Mouse (Mus musculus): Measurements from ENCODE around the gene Gzma.

The Gzma gene

GRCm38 (mm10) chr13:113046211-113046883 lies 54.4 kb downstream of the Gzma start, which contains the start of gene Gpx8:
Gene Gpx8, minus strand, starts transcription at chr13:113046410.
- no peak for DNase-seq (ENCODE audit: low read depth in 1 of 2, low spot score in 2 of 2)

GRCm38 (mm10) chr13:113045458-113046110 lies 55.2 kb downstream of the Gzma start:
- DNase-seq (ENCODE audit: low read depth in 1 of 2, low spot score in 2 of 2) = no peak

- DNase-seq (ENCODE audit: low read depth in 1 of 2, low spot score in 2 of 2) = no peak
These were observed 55.9 kb downstream of the Gzma start for GRCm38 (mm10) chr13:113044876-113045275.

All from monocyte, adult 2 months (primary cell).